Mouse (Mus musculus): ENCODE data around the gene Maml2.

DNA sequence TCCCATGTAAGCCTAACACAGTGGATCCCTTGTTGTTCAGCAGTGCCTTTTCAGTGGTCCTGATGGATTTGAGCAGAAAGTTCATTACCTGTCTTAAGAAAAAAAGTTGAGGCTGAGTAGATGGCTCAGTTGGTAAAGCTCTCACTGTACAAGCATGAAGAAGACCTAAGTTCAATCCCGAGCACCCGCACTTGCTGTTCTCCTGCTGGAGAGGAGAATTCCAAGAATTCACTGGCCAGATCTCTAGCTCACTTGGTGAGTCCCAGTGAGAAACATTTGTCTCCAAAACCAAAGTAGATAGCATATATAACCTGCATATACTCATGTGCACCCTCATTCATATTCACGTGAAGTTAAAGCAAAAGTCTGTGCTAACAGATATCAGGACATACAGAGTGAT is 8.7 kb downstream of the Maml2 start:
- TF ChIP-seq POLR2A (IDR thresholded peaks at IDR 0.05; ENCODE audit: borderline replicate concordance, insufficient read depth, low read length) (no peak), CTCF (IDR thresholded peaks at IDR 0.05; ENCODE audit: borderline replicate concordance, insufficient read depth, low read depth, low read length) (no peak)
